Mouse (Mus musculus): ENCODE results near the gene Gm5565. TPM values are rescaled to one million over a fixed set of nuclear protein-coding genes. Genes with fewer than 3 reads are reported as not detected.
"Not testable (repeated sequence)": the region's sequence is repeated elsewhere in the genome, so short reads cannot be mapped to it uniquely, and the experiment has no call there.

Gene Gm5565
- not detected in 2 replicates for polyA plus RNA-seq (2014; fragmentation: Nextera tagmentation; extraction: Ambion mirVana)

GRCm38 (mm10) chr5:146160439-146160838 lies at the start of gene Gm5565:
Gene Gm5565, minus strand, starts transcription at chr5:146160539.
- not testable (repeated sequence) for H3K36me3 ChIP-seq (ENCODE audit: control insufficient read depth, insufficient read depth, low read length); H3K9me3 ChIP-seq (ENCODE audit: control insufficient read depth, low read length); H3K27ac ChIP-seq (ENCODE audit: low read depth, low read length); H3K4me2 ChIP-seq; H3K4me1 ChIP-seq (replicated peaks; ENCODE audit: control insufficient read depth, insufficient read depth, low read length); ATAC-seq (replicated peaks; ENCODE audit: low FRiP score); H3K9ac ChIP-seq (ENCODE audit: low read depth, low read length); DNase-seq (ENCODE audit: low spot score); H3K27me3 ChIP-seq (replicated peaks; ENCODE audit: control insufficient read depth, insufficient read depth, low read length); H3K4me3 ChIP-seq (ENCODE audit: low read depth, low read length)
- 92% methylated on average over 3 of the region's 3 CpGs for WGBS

- no peak for ATAC-seq (replicated peaks; ENCODE audit: low FRiP score)
- Histone ChIP-seq H3K27me3 (replicated peaks; ENCODE audit: control insufficient read depth, insufficient read depth, low read length) (no peaks in the 10 kb centered on the region), H3K9me3 (ENCODE audit: control insufficient read depth, low read length) (peaks cover 2% of the 10 kb centered on the region; the same call in 1 of the 2 replicates), H3K4me1 (replicated peaks; ENCODE audit: control insufficient read depth, insufficient read depth, low read length) (no peaks in the 10 kb centered on the region), H3K36me3 (ENCODE audit: control insufficient read depth, insufficient read depth, low read length) (peaks cover 35% of the 10 kb centered on the region), H3K27ac (ENCODE audit: low read depth, low read length) (no peak overlapping the region), H3K4me3 (ENCODE audit: low read depth, low read length) (no peak overlapping the region), H3K4me2 (no peak overlapping the region), H3K9ac (ENCODE audit: low read depth, low read length) (no peak overlapping the region)
- DNase-seq (ENCODE audit: low spot score) = no peak
- WGBS = 90% methylated on average over 5 of the region's 5 CpGs
Observed at GRCm38 (mm10) chr5:146205537-146205936, 45.2 kb upstream of the Gm5565 start.

- Histone ChIP-seq H3K27ac (ENCODE audit: low read depth, low read length) (no peak overlapping the region), H3K4me3 (ENCODE audit: low read depth, low read length) (no peak overlapping the region), H3K9me3 (ENCODE audit: control insufficient read depth, low read length) (peaks cover 2% of the 10 kb centered on the region; the same call in 1 of the 2 replicates), H3K4me1 (replicated peaks; ENCODE audit: control insufficient read depth, insufficient read depth, low read length) (no peaks in the 10 kb centered on the region), H3K9ac (ENCODE audit: low read depth, low read length) (no peak overlapping the region), H3K27me3 (replicated peaks; ENCODE audit: control insufficient read depth, insufficient read depth, low read length) (no peaks in the 10 kb centered on the region), H3K4me2 (no peak overlapping the region), H3K36me3 (ENCODE audit: control insufficient read depth, insufficient read depth, low read length) (peaks cover 28% of the 10 kb centered on the region)
- 57% methylated on average over 2 of the region's 2 CpGs for WGBS
- DNase-seq (ENCODE audit: low spot score) (no peak), ATAC-seq (replicated peaks; ENCODE audit: low FRiP score) (no peak)
Observed at GRCm38 (mm10) chr5:146203921-146204320, 43.6 kb upstream of the Gm5565 start.

GRCm38 (mm10) chr5:146200580-146200979 lies 40.2 kb upstream of the Gm5565 start:
- Histone ChIP-seq H3K9ac (ENCODE audit: low read depth, low read length) (no peak overlapping the region), H3K27me3 (replicated peaks; ENCODE audit: control insufficient read depth, insufficient read depth, low read length) (no peaks in the 10 kb centered on the region), H3K4me2 (no peak overlapping the region), H3K4me1 (replicated peaks; ENCODE audit: control insufficient read depth, insufficient read depth, low read length) (no peaks in the 10 kb centered on the region), H3K36me3 (ENCODE audit: control insufficient read depth, insufficient read depth, low read length) (peaks cover 18% of the 10 kb centered on the region), H3K9me3 (ENCODE audit: control insufficient read depth, low read length) (peaks cover 2% of the 10 kb centered on the region; the same call in 1 of the 2 replicates), H3K4me3 (ENCODE audit: low read depth, low read length) (no peak overlapping the region), H3K27ac (ENCODE audit: low read depth, low read length) (no peak overlapping the region)
- no peak for ATAC-seq (replicated peaks; ENCODE audit: low FRiP score)
- WGBS = 97% methylated on average over 6 of the region's 6 CpGs
- DNase-seq (ENCODE audit: low spot score) = no peak

DNA sequence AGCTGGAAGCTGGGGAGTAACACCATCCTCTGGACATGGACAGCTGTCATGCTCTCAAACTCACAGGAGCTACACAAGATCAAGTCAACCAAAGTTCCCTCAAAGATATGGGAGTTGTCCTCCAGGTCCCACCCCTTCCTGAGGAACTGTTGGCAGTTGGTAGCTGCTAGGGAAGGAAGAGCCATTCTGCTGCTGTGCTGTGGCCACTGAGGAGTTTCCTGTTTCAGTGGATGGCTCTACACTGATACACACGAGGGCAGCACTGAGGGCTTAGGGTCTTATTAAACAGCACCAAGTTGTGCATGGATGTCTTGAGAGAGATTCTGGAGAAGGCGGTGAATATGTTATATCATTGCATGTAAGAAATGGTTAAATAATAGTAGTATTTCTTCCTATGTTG lies 39.2 kb upstream of the Gm5565 start:
- H3K4me3 ChIP-seq (ENCODE audit: low read depth, low read length) = no peak overlapping the region
- peaks cover 10% of the 10 kb centered on the region; the same call in 1 of the 2 replicates for H3K36me3 ChIP-seq (ENCODE audit: control insufficient read depth, insufficient read depth, low read length)
- ATAC-seq (replicated peaks; ENCODE audit: low FRiP score) (no peak), DNase-seq (ENCODE audit: low spot score) (no peak)
- H3K9me3 ChIP-seq (ENCODE audit: control insufficient read depth, low read length) = peaks cover 2% of the 10 kb centered on the region; the same call in 1 of the 2 replicates
- no peak overlapping the region for H3K27ac ChIP-seq (ENCODE audit: low read depth, low read length)
- H3K4me1 ChIP-seq (replicated peaks; ENCODE audit: control insufficient read depth, insufficient read depth, low read length) = no peaks in the 10 kb centered on the region
- no peak overlapping the region for H3K4me2 ChIP-seq
- no peaks in the 10 kb centered on the region for H3K27me3 ChIP-seq (replicated peaks; ENCODE audit: control insufficient read depth, insufficient read depth, low read length)
- WGBS = 69% methylated on average over 2 of the region's 2 CpGs
- H3K9ac ChIP-seq (ENCODE audit: low read depth, low read length) = no peak overlapping the region

DNA sequence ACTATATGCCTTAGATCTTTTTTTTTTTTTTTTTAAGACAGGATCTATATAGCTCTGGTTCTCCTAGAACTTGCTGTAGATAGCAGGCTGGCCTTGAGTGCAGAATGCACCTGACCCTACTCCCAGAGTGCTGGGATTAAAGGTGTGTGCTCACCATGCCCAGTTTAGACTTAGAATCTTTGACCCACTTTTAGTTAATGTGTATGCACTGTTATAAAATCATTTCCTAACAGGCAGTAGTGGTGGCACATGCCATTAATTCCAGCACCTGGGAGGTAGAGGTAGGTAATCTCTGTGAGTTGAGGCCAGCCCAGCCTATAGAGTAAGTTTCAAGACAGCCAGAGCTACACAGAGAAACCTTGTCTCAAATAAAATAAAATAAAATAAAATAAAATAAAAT lies 38.7 kb upstream of the Gm5565 start:
- no peaks in the 10 kb centered on the region for H3K4me1 ChIP-seq (replicated peaks; ENCODE audit: control insufficient read depth, insufficient read depth, low read length)
- no peak overlapping the region for H3K9ac ChIP-seq (ENCODE audit: low read depth, low read length)
- H3K9me3 ChIP-seq (ENCODE audit: control insufficient read depth, low read length) = peaks cover 2% of the 10 kb centered on the region; the same call in 1 of the 2 replicates
- no peak for DNase-seq (ENCODE audit: low spot score)
- H3K4me2 ChIP-seq = no peak overlapping the region
- H3K36me3 ChIP-seq (ENCODE audit: control insufficient read depth, insufficient read depth, low read length) = peaks cover 5% of the 10 kb centered on the region; the same call in 1 of the 2 replicates
- no peaks in the 10 kb centered on the region for H3K27me3 ChIP-seq (replicated peaks; ENCODE audit: control insufficient read depth, insufficient read depth, low read length)
- no peak for ATAC-seq (replicated peaks; ENCODE audit: low FRiP score)
- H3K27ac ChIP-seq (ENCODE audit: low read depth, low read length) = no peak overlapping the region
- no peak overlapping the region for H3K4me3 ChIP-seq (ENCODE audit: low read depth, low read length)

GRCm38 (mm10) chr5:146193360-146193759 lies 33.0 kb upstream of the Gm5565 start:
- H3K4me2 ChIP-seq = no peak overlapping the region
- ATAC-seq (replicated peaks; ENCODE audit: low FRiP score) (no peak), DNase-seq (ENCODE audit: low spot score) (no peak)
- H3K4me3 ChIP-seq (ENCODE audit: low read depth, low read length) = no peak overlapping the region
- no peaks in the 10 kb centered on the region for H3K36me3 ChIP-seq (ENCODE audit: control insufficient read depth, insufficient read depth, low read length)
- H3K9ac ChIP-seq (ENCODE audit: low read depth, low read length) = no peak overlapping the region
- H3K4me1 ChIP-seq (replicated peaks; ENCODE audit: control insufficient read depth, insufficient read depth, low read length) = no peaks in the 10 kb centered on the region
- H3K9me3 ChIP-seq (ENCODE audit: control insufficient read depth, low read length) = no peaks in the 10 kb centered on the region
- H3K27ac ChIP-seq (ENCODE audit: low read depth, low read length) = no peak overlapping the region
- 80% methylated on average over 8 of the region's 8 CpGs for WGBS
- no peaks in the 10 kb centered on the region for H3K27me3 ChIP-seq (replicated peaks; ENCODE audit: control insufficient read depth, insufficient read depth, low read length)

DNA sequence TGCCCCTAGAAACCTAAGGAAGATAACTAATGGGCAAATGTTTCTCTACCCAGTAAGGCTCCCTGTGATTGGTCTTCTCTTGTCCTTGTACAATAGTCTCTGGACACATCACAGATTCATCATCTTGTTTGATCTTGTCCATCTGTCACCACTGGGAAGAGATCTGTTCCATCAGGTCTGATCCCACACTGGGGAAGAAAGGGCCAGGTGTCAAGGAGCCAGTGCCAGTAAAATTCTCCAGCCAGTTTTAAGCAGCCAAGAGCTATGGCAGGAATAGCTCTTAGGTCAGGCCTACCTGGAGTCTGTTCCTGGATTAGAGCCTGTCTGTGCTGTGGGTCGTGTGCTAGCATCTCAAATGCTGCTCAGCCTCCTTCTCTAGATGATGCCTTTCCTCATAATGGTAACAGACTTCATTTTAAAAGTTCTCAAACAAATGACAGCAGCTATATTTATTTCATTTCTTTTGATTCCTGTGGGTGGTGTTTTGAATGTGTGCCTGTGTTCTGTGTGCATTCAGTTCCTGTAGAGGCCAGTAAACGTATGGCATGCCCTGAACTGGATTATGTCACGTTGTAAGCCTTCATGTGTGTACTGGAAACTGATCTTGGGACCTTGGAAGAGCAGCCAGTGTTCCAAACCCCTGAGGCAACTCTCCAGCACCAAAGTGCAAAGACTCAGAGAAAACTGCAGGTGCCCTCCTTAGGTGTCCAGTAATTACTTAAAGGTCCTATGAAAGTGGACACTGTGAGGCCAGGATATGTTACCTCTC lies 30.3 kb upstream of the Gm5565 start:
- Histone ChIP-seq H3K36me3 (ENCODE audit: control insufficient read depth, insufficient read depth, low read length) (no peaks in the 10 kb centered on the region), H3K4me3 (ENCODE audit: low read depth, low read length) (no peak overlapping the region), H3K9ac (ENCODE audit: low read depth, low read length) (no peak overlapping the region), H3K27ac (ENCODE audit: low read depth, low read length) (no peak overlapping the region), H3K9me3 (ENCODE audit: control insufficient read depth, low read length) (no peaks in the 10 kb centered on the region), H3K4me2 (no peak overlapping the region), H3K27me3 (replicated peaks; ENCODE audit: control insufficient read depth, insufficient read depth, low read length) (no peaks in the 10 kb centered on the region), H3K4me1 (replicated peaks; ENCODE audit: control insufficient read depth, insufficient read depth, low read length) (no peaks in the 10 kb centered on the region)
- DNase-seq (ENCODE audit: low spot score) = no peak
- ATAC-seq (replicated peaks; ENCODE audit: low FRiP score) = no peak
- WGBS = 45% methylated on average over 3 of the region's 3 CpGs

DNA sequence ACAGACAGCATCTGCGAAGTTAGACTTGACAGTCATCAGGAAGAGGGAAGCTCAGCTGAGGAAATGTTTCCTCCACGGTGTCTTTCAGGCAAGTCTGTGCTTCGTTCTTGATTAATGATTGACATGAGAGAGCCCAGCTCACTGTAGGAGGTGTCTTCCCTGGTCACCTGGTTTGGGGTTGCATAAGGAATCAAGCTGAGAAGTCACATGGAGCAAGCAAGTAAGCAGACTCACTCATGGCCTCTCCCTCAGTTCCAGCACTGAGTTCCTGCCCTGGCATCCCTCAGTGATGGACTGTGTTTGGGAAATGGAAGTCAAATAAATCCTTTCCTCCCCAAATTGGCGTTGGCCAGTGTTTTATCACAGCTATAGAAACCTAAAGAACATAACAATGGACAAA lies 29.8 kb upstream of the Gm5565 start:
- DNase-seq (ENCODE audit: low spot score) (no peak), ATAC-seq (replicated peaks; ENCODE audit: low FRiP score) (no peak)
- H3K9me3 ChIP-seq (ENCODE audit: control insufficient read depth, low read length) = no peaks in the 10 kb centered on the region
- no peak overlapping the region for H3K27ac ChIP-seq (ENCODE audit: low read depth, low read length)
- WGBS = 50% methylated on average over 4 of the region's 4 CpGs
- no peak overlapping the region for H3K4me3 ChIP-seq (ENCODE audit: low read depth, low read length)
- H3K4me1 ChIP-seq (replicated peaks; ENCODE audit: control insufficient read depth, insufficient read depth, low read length) = no peaks in the 10 kb centered on the region
- no peak overlapping the region for H3K9ac ChIP-seq (ENCODE audit: low read depth, low read length)
- no peak overlapping the region for H3K4me2 ChIP-seq
- H3K27me3 ChIP-seq (replicated peaks; ENCODE audit: control insufficient read depth, insufficient read depth, low read length) = no peaks in the 10 kb centered on the region
- no peaks in the 10 kb centered on the region for H3K36me3 ChIP-seq (ENCODE audit: control insufficient read depth, insufficient read depth, low read length)

Measured in liver, embryonic 11.5 days (tissue).